Mouse (Mus musculus): Measurements from ENCODE around the gene Pea15a.

Pea15a gene

GRCm38 (mm10) chr1:172204814-172205740 lies 1.5 kb downstream of the Pea15a start:
- no peak for DNase-seq (ENCODE audit: low spot score)

GRCm38 (mm10) chr1:172204033-172204813 lies 2.4 kb downstream of the Pea15a start:
- no peak for DNase-seq (ENCODE audit: low spot score)

GRCm38 (mm10) chr1:172203566-172203965 lies 3.0 kb downstream of the Pea15a start:
- DNase-seq (ENCODE audit: low spot score), result peak; percentile 42

- no peak for DNase-seq (ENCODE audit: low spot score)
Observed at GRCm38 (mm10) chr1:172202894-172203522, 3.6 kb downstream of the Pea15a start.

- DNase-seq (ENCODE audit: low spot score), result peak; percentile 44
Observed at GRCm38 (mm10) chr1:172201967-172202880, 4.4 kb downstream of the Pea15a start.

- peak; percentile 76 for DNase-seq (ENCODE audit: low spot score)
Observed at GRCm38 (mm10) chr1:172200871-172201447, 5.6 kb downstream of the Pea15a start.

GRCm38 (mm10) chr1:172200161-172200560 lies 6.4 kb downstream of the Pea15a start:
- DNase-seq (ENCODE audit: low spot score), result peak; percentile 40

GRCm38 (mm10) chr1:172198996-172199395 lies 7.6 kb downstream of the Pea15a start:
- no peak for DNase-seq (ENCODE audit: low spot score)

GRCm38 (mm10) chr1:172198316-172198715 lies 8.3 kb downstream of the Pea15a start:
- DNase-seq (ENCODE audit: low spot score), result no peak

GRCm38 (mm10) chr1:172197851-172198250 lies 8.8 kb downstream of the Pea15a start:
- no peak for DNase-seq (ENCODE audit: low spot score)

GRCm38 (mm10) chr1:172197146-172197545 lies 9.5 kb downstream of the Pea15a start:
- DNase-seq (ENCODE audit: low spot score), result no peak

GRCm38 (mm10) chr1:172194435-172194834 lies 12.2 kb downstream of the Pea15a start:
- DNase-seq (ENCODE audit: low spot score), result no peak

GRCm38 (mm10) chr1:172192217-172192616 lies 14.4 kb downstream of the Pea15a start:
- DNase-seq (ENCODE audit: low spot score), result no peak

GRCm38 (mm10) chr1:172191578-172191977 lies 15.0 kb downstream of the Pea15a start:
- no peak for DNase-seq (ENCODE audit: low spot score)

GRCm38 (mm10) chr1:172188891-172189290 lies 17.7 kb downstream of the Pea15a start:
- peak; percentile 54 for DNase-seq (ENCODE audit: low spot score)

GRCm38 (mm10) chr1:172186401-172187289 lies 20.0 kb downstream of the Pea15a start:
- DNase-seq (ENCODE audit: low spot score), result no peak

GRCm38 (mm10) chr1:172183915-172184314 lies 22.7 kb downstream of the Pea15a start:
- no peak for DNase-seq (ENCODE audit: low spot score)

- no peak for DNase-seq (ENCODE audit: low spot score)
Observed at GRCm38 (mm10) chr1:172183056-172183455, 23.5 kb downstream of the Pea15a start.

- DNase-seq (ENCODE audit: low spot score), result no peak
Observed at GRCm38 (mm10) chr1:172181777-172182176, 24.8 kb downstream of the Pea15a start.

- no peak for DNase-seq (ENCODE audit: low spot score)
Observed at GRCm38 (mm10) chr1:172180881-172181280, 25.7 kb downstream of the Pea15a start.

Measured in testis, postnatal 10 days (tissue).